Mouse (Mus musculus): ENCODE data around the gene Slc6a19. TPM values are rescaled to one million over a fixed set of nuclear protein-coding genes. Genes with fewer than 3 reads are reported as not detected.

The Slc6a19 gene
- polyA plus RNA-seq, 1 experiment, result not detected

DNA sequence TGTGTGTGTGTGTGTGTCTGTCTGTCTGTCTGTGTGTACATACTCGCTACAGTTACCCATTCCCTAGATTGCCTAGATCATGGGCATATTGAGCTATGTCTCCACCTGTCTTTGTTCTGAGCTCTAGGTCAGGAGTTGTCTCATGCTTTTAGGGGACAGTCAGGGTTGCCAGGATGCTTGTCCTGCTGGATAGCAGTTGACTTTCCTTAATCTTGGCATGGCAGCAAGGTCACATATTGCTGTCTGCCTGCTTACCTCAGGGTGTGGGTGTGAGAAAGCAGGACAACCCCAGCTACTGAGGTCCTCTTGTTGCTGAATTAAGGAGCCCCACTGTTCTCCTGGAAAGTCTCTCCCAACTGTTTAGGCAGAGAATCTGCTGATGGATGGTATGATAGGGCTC lies 29.7 kb upstream of the Slc6a19 start:
- H3K4me3 ChIP-seq (replicated peaks), result no peak overlapping the region
- H3K36me3 ChIP-seq (replicated peaks; ENCODE audit: low read length), result no peaks in the 10 kb centered on the region
- peaks cover 80% of the 10 kb centered on the region for H3K27me3 ChIP-seq (replicated peaks)

DNA sequence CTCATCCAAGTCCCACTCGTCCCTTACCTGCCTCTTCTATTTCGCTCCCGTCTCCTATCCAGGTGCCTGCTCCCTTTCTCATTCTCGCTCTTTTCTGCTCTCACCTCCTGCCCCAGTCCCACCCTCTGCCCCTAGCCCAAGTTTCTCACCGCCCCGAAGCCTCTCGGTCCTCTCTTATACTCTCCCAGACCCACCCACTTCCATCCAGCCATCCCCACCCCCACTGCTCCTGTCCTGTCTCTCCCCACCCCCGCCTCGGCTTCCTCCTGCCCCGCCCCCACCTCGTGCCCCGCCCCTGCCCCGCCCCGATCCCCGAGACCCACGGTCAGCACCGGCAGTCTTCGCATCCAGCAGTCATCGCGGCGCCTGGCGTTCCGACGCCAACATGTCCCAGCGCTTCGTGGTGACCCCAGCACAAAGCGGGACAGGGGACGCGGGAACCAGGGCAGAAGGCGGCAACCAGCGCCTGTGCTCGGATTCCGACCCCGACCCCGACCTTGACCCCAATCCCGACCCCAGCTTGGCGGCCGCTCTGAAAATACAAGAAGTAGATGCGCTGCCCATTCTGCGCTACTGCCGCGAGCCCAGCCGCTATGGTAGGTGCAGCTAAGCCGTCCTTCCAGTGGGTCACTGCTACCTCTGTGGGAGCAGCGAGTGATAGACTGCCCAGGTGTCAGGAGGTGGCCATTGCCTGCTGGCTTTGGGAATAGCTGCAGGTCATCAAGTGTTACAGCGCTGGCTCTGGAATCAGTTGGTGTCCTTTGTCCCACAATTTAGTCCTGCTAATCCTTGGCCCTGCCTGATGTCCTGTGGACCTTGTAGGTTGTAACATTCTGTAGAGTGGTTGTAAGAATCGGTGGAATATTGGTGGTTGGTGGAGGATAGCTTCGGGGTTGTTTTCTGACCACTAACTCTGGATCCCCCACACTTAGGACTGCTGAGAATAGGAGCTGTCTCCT lies 28.4 kb upstream of the Slc6a19 start, which contains the start of gene Slc12a7:
TSS of gene Slc12a7 (plus strand) at position 353 of the 959 bp plus-strand sequence.
- peak within 1 kb of the TSS; percentile 78 for H3K4me3 ChIP-seq (replicated peaks)
- no peaks in the 10 kb centered on the region for H3K36me3 ChIP-seq (replicated peaks; ENCODE audit: low read length)
- TF ChIP-seq GATA1 (IDR thresholded peaks at IDR 0.05; ENCODE audit: borderline replicate concordance, low read length) (no peak), FLI1 (IDR thresholded peaks at IDR 0.05; ENCODE audit: low read length) (no peak)
- H3K4me1 ChIP-seq, result peaks cover 15% of the 10 kb centered on the region
- H3K27me3 ChIP-seq (replicated peaks), result peaks cover 93% of the 10 kb centered on the region
- peaks cover 12% of the 10 kb centered on the region for H3K9me3 ChIP-seq

More for the DNA sequence above, 29.7 kb upstream of the Slc6a19 start:
- H3K4me1 ChIP-seq, result peaks cover 15% of the 10 kb centered on the region
- H3K9me3 ChIP-seq, result peaks cover 12% of the 10 kb centered on the region
- TF ChIP-seq FLI1 (IDR thresholded peaks at IDR 0.05; ENCODE audit: low read length) (no peak), GATA1 (IDR thresholded peaks at IDR 0.05; ENCODE audit: borderline replicate concordance, low read length) (no peak)

DNA sequence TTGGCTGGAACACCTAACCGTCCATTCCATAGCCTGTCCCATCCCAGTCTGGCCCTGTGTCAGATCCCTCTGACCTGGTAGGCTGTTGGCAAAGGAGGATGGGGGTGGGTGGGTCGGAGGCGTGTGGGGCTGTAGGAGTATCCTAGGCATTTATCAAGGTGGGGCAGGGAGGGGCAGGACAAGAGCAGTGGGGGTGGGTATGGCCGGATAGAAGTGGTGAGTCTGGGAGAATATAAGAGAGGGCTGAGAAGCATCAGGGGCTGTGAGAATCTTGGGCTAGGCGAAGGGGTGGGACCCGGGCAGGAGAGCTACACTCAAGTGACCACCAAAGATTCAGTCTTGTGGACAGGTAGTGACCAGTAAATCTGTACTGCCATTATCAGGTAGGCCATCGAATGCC lies 27.6 kb upstream of the Slc6a19 start:
- peaks cover 96% of the 10 kb centered on the region for H3K27me3 ChIP-seq (replicated peaks)
- peaks cover 15% of the 10 kb centered on the region for H3K4me1 ChIP-seq
- no peak for TF ChIP-seq GATA1 (IDR thresholded peaks at IDR 0.05; ENCODE audit: borderline replicate concordance, low read length)
- TF ChIP-seq FLI1 (IDR thresholded peaks at IDR 0.05; ENCODE audit: low read length), result no peak
- peaks cover 12% of the 10 kb centered on the region for H3K9me3 ChIP-seq
- peak overlapping the region; percentile 67 for H3K4me3 ChIP-seq (replicated peaks)
- H3K36me3 ChIP-seq (replicated peaks; ENCODE audit: low read length), result no peaks in the 10 kb centered on the region

DNA sequence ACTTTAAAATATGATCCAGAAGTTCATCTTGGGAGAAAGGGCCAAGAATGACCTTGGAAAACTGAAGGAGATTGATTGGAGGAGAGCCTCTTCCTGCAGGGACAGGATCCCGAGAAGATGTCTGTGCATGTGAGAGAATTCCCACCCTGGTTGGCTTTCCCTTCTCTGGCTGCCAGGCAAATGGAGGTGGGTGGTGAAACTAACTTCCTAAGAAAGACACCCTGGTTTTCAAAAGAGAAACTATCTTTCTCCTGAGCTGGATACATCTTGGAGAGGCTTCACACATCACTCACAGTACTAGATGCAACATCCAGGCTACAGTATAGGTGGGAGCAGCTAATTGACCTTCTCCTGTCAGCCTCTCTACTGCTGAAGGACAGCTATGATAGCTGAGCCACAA lies 26.2 kb upstream of the Slc6a19 start:
- peaks cover 12% of the 10 kb centered on the region for H3K9me3 ChIP-seq
- H3K4me1 ChIP-seq, result peaks cover 13% of the 10 kb centered on the region
- TF ChIP-seq FLI1 (IDR thresholded peaks at IDR 0.05; ENCODE audit: low read length), result no peak
- TF ChIP-seq GATA1 (IDR thresholded peaks at IDR 0.05; ENCODE audit: borderline replicate concordance, low read length), result no peak
- peaks cover 92% of the 10 kb centered on the region for H3K27me3 ChIP-seq (replicated peaks)
- no peak overlapping the region for H3K4me3 ChIP-seq (replicated peaks)
- no peaks in the 10 kb centered on the region for H3K36me3 ChIP-seq (replicated peaks; ENCODE audit: low read length)

DNA sequence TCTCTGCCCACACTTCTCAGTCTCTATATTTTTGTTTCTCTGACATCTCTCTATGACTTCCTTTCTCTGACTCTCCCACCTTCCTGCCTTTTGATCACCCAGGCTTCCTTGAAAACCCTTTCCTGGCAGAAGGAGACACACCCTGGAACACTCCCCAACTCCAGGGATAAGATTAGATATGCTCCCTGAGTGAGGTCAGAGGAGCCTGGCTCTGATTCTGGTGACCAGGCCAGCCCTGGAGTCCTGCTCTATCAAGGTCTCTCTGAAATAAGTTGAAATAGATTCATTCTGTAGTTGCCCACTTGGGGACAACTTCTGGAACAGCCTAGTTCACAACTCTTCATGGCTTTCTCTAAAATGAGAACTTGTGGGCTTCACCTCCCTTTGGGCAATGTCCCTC lies 24.0 kb upstream of the Slc6a19 start:
- peaks cover 12% of the 10 kb centered on the region for H3K9me3 ChIP-seq
- peaks cover 82% of the 10 kb centered on the region for H3K27me3 ChIP-seq (replicated peaks)
- H3K4me1 ChIP-seq, result peaks cover 21% of the 10 kb centered on the region
- TF ChIP-seq FLI1 (IDR thresholded peaks at IDR 0.05; ENCODE audit: low read length) (no peak), GATA1 (IDR thresholded peaks at IDR 0.05; ENCODE audit: borderline replicate concordance, low read length) (no peak)
- no peaks in the 10 kb centered on the region for H3K36me3 ChIP-seq (replicated peaks; ENCODE audit: low read length)
- H3K4me3 ChIP-seq (replicated peaks), result no peak overlapping the region

DNA sequence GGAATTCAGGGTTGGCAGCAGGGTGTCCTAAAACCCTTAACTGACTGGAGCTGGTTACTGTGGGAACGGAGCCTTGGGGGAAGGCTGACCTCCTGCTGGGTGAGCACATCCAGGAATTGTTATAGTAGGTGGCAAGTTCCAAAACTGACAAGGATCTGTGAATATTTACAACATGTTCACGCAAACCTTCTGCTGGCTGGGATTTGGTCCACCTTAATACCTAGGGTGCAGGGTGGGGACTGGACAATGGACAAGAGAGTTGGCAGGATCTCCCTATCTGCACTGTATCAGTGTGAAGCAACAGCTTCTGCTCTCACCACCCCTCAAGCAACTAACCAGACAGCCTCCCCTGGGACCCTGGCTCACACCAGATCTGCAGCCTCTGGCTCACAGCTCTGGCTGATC lies 23.0 kb upstream of the Slc6a19 start:
- Histone ChIP-seq H3K27me3 (replicated peaks) (peaks cover 81% of the 10 kb centered on the region), H3K4me1 (peaks cover 13% of the 10 kb centered on the region), H3K4me3 (replicated peaks) (no peak overlapping the region), H3K9me3 (peaks cover 12% of the 10 kb centered on the region), H3K36me3 (replicated peaks; ENCODE audit: low read length) (no peaks in the 10 kb centered on the region)
- TF ChIP-seq GATA1 (IDR thresholded peaks at IDR 0.05; ENCODE audit: borderline replicate concordance, low read length) (no peak), FLI1 (IDR thresholded peaks at IDR 0.05; ENCODE audit: low read length) (no peak)

DNA sequence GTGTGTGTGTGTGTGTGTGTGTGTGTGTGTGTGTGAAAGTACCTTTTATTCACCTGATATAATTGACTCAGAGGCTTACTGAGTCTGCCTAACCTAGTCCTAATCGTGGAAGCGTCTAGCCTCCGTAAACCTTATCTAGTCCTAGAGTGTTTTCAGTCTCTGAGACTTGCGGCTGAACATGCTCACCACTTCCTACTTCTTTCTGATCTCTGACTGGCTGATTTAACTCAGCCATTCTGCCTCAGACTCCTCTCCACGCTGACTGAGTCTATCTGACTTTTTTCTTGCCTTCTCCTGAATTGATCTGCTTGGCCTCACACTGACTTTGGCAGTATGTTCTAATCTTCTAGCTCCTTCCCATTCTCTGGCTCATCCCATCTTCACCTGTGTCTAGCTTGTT lies 20.6 kb upstream of the Slc6a19 start:
- TF ChIP-seq GATA1 (IDR thresholded peaks at IDR 0.05; ENCODE audit: borderline replicate concordance, low read length) (no peak), FLI1 (IDR thresholded peaks at IDR 0.05; ENCODE audit: low read length) (no peak)
- H3K36me3 ChIP-seq (replicated peaks; ENCODE audit: low read length), result no peaks in the 10 kb centered on the region
- H3K4me1 ChIP-seq, result peaks cover 10% of the 10 kb centered on the region
- H3K27me3 ChIP-seq (replicated peaks), result peaks cover 74% of the 10 kb centered on the region
- H3K4me3 ChIP-seq (replicated peaks), result no peak overlapping the region
- no peaks in the 10 kb centered on the region for H3K9me3 ChIP-seq

DNA sequence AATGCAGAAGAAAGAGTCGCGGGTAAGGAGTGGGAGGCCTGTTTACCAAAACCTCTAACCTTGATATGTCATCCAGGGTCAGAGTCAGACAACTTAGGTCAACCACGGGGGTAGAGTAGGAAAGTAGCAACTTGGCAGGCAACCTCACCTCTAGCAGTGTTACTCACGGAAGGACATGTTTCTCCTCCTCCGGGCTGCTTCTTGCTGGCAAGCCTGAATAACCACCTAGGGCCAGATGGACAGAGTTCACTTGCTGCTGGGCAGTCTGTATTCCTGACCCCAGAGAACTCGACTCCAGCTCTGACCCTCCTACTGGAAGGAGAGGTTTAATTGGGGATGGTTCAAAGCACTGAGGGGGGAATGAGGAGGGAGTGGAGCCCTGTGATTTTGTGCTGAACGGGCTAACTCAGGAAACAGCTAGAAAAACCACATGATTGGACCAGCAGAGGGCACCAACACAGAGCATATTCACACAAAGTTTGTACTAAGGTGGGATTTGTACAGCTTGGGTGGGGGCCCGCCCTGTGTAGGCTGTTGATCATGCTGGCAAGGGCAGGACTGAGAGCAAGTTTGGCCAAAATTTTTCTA lies 18.5 kb upstream of the Slc6a19 start:
- H3K36me3 ChIP-seq (replicated peaks; ENCODE audit: low read length), result no peaks in the 10 kb centered on the region
- H3K9me3 ChIP-seq, result no peaks in the 10 kb centered on the region
- no peak for TF ChIP-seq GATA1 (IDR thresholded peaks at IDR 0.05; ENCODE audit: borderline replicate concordance, low read length)
- no peak for TF ChIP-seq FLI1 (IDR thresholded peaks at IDR 0.05; ENCODE audit: low read length)
- no peak overlapping the region for H3K4me3 ChIP-seq (replicated peaks)
- H3K27me3 ChIP-seq (replicated peaks), result peaks cover 52% of the 10 kb centered on the region
- H3K4me1 ChIP-seq, result peaks cover 10% of the 10 kb centered on the region

DNA sequence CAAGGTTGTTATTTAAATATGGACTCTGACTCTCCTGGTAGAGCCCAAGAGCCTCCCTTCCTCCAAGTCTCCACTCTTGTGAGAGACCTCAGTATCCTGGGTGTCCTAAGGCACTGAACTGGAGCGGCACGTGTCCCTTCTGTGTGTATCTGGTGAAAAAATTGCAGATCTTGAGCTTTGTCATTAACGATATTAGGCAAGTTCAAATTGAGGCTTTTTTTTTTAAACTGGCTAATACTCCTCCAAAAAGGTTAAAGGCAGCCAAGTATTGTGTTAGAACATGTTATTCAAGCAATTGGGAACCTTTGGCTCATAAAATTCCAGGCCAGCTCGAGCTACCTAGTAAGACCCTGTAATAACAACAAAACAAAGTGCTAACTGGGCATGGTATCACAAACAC lies 15.6 kb upstream of the Slc6a19 start:
- H3K9me3 ChIP-seq, result no peaks in the 10 kb centered on the region
- H3K4me3 ChIP-seq (replicated peaks), result no peak overlapping the region
- TF ChIP-seq GATA1 (IDR thresholded peaks at IDR 0.05; ENCODE audit: borderline replicate concordance, low read length) (no peak), FLI1 (IDR thresholded peaks at IDR 0.05; ENCODE audit: low read length) (no peak)
- H3K27me3 ChIP-seq (replicated peaks), result peaks cover 46% of the 10 kb centered on the region
- no peaks in the 10 kb centered on the region for H3K36me3 ChIP-seq (replicated peaks; ENCODE audit: low read length)
- peaks cover under 1% of the 10 kb centered on the region for H3K4me1 ChIP-seq

DNA sequence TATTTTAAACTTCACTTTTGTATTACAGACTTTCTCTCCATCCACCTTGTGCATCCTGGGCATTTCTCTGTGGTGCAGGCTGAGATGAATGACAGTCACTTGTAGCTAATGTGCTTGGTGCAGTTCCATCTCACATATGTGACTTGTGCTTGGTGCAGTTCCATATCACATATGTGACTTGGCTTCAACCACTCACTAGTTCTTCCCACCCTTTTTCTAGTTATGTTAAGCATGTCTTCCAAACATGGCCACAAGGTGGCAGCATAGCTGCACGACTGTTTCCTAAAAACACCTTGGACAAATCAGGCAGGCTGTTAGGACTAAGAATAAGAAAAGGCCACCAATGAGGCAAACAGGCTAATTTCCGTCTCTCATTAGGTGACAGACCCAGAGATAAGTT lies 13.6 kb upstream of the Slc6a19 start:
- H3K36me3 ChIP-seq (replicated peaks; ENCODE audit: low read length), result no peaks in the 10 kb centered on the region
- no peak for TF ChIP-seq FLI1 (IDR thresholded peaks at IDR 0.05; ENCODE audit: low read length)
- no peak for TF ChIP-seq GATA1 (IDR thresholded peaks at IDR 0.05; ENCODE audit: borderline replicate concordance, low read length)
- H3K9me3 ChIP-seq, result no peaks in the 10 kb centered on the region

More for the DNA sequence above, 13.6 kb upstream of the Slc6a19 start:
- H3K4me1 ChIP-seq, result no peaks in the 10 kb centered on the region
- no peak overlapping the region for H3K4me3 ChIP-seq (replicated peaks)
- H3K27me3 ChIP-seq (replicated peaks), result peaks cover 41% of the 10 kb centered on the region

Measured in megakaryocyte, embryonic 14.5 days (primary cell).